Mouse (Mus musculus): ENCODE measurements around the gene Acot8. TPM values are rescaled to one million over a fixed set of nuclear protein-coding genes. Genes with fewer than 3 reads are reported as not detected.
A peak's percentile ranks its signal among the peaks of the same experiment; 100 is the strongest.

Acot8 gene
- polyA plus RNA-seq, 1 experiment from 2014 or later = 16.8 TPM

GRCm38 (mm10) chr2:164791841-164792261 lies 12.8 kb downstream of the Acot8 start:
- peaks cover 13% of the 10 kb centered on the region; the same call in 1 of the 2 replicates for H3K36me3 ChIP-seq (ENCODE audit: control insufficient read depth, insufficient read depth, low read length)

GRCm38 (mm10) chr2:164790451-164790850 lies 14.2 kb downstream of the Acot8 start:
- no peak for ATAC-seq (replicated peaks; ENCODE audit: insufficient number of reproducible peaks, low FRiP score, low TSS enrichment)
- Histone ChIP-seq H3K27ac (ENCODE audit: low read depth, low read length) (no peak overlapping the region), H3K9me3 (replicated peaks; ENCODE audit: control insufficient read depth, low read length) (no peaks in the 10 kb centered on the region), H3K36me3 (ENCODE audit: control insufficient read depth, insufficient read depth, low read length) (peaks cover 11% of the 10 kb centered on the region; the same call in 1 of the 2 replicates), H3K9ac (ENCODE audit: low read depth, low read length) (no peak overlapping the region), H3K27me3 (ENCODE audit: control insufficient read depth, insufficient read depth, low read length) (no peaks in the 10 kb centered on the region), H3K4me1 (ENCODE audit: control insufficient read depth, insufficient read depth, low read length) (0 out of 2 replicates have a peak, but pooled peaks cover 19% of the 10 kb centered on the region), H3K4me3 (ENCODE audit: low read depth, low read length) (no peak overlapping the region), H3K4me2 (no peak overlapping the region)
- WGBS (ENCODE audit: insufficient replicate concordance) = 72% methylated on average over 4 of the region's 4 CpGs

More at GRCm38 (mm10) chr2:164791841-164792261, 12.8 kb downstream of the Acot8 start:
- Histone ChIP-seq H3K27me3 (ENCODE audit: control insufficient read depth, insufficient read depth, low read length) (no peaks in the 10 kb centered on the region), H3K9me3 (replicated peaks; ENCODE audit: control insufficient read depth, low read length) (no peaks in the 10 kb centered on the region), H3K27ac (ENCODE audit: low read depth, low read length) (no peak overlapping the region), H3K4me3 (ENCODE audit: low read depth, low read length) (no peak overlapping the region), H3K4me2 (no peak overlapping the region), H3K4me1 (ENCODE audit: control insufficient read depth, insufficient read depth, low read length) (0 out of 2 replicates have a peak, but pooled peaks cover 17% of the 10 kb centered on the region), H3K9ac (ENCODE audit: low read depth, low read length) (no peak overlapping the region)
- ATAC-seq (replicated peaks; ENCODE audit: insufficient number of reproducible peaks, low FRiP score, low TSS enrichment) = no peak
- WGBS (ENCODE audit: insufficient replicate concordance) = 91% methylated on average over 18 of the region's 18 CpGs

GRCm38 (mm10) chr2:164788411-164788810 lies 16.3 kb downstream of the Acot8 start:
- H3K4me3 ChIP-seq (ENCODE audit: low read depth, low read length) = no peak overlapping the region
- no peaks in the 10 kb centered on the region for H3K9me3 ChIP-seq (replicated peaks; ENCODE audit: control insufficient read depth, low read length)
- peaks cover 22% of the 10 kb centered on the region for H3K4me1 ChIP-seq (ENCODE audit: control insufficient read depth, insufficient read depth, low read length)
- H3K4me2 ChIP-seq = no peak overlapping the region
- WGBS (ENCODE audit: insufficient replicate concordance) = 55% methylated on average over 4 of the region's 4 CpGs
- H3K36me3 ChIP-seq (ENCODE audit: control insufficient read depth, insufficient read depth, low read length) = peaks cover 5% of the 10 kb centered on the region; the same call in 1 of the 2 replicates
- no peaks in the 10 kb centered on the region for H3K27me3 ChIP-seq (ENCODE audit: control insufficient read depth, insufficient read depth, low read length)
- ATAC-seq (replicated peaks; ENCODE audit: insufficient number of reproducible peaks, low FRiP score, low TSS enrichment) = no peak
- H3K27ac ChIP-seq (ENCODE audit: low read depth, low read length) = no peak overlapping the region
- no peak overlapping the region for H3K9ac ChIP-seq (ENCODE audit: low read depth, low read length)

- no peak overlapping the region for H3K4me2 ChIP-seq
These were observed 16.9 kb downstream of the Acot8 start for GRCm38 (mm10) chr2:164787779-164788178.

GRCm38 (mm10) chr2:164787032-164787431 lies 17.6 kb downstream of the Acot8 start:
- H3K9me3 ChIP-seq (replicated peaks; ENCODE audit: control insufficient read depth, low read length) = no peaks in the 10 kb centered on the region
- WGBS (ENCODE audit: insufficient replicate concordance) = 82% methylated on average over 3 of the region's 3 CpGs
- H3K4me2 ChIP-seq = peak overlapping the region; percentile 71
- H3K4me1 ChIP-seq (ENCODE audit: control insufficient read depth, insufficient read depth, low read length) = peaks cover 18% of the 10 kb centered on the region
- peak overlapping the region; percentile 59 for H3K4me3 ChIP-seq (ENCODE audit: low read depth, low read length)
- H3K36me3 ChIP-seq (ENCODE audit: control insufficient read depth, insufficient read depth, low read length) = peaks cover 1% of the 10 kb centered on the region; the same call in 1 of the 2 replicates
- no peaks in the 10 kb centered on the region for H3K27me3 ChIP-seq (ENCODE audit: control insufficient read depth, insufficient read depth, low read length)
- no peak for ATAC-seq (replicated peaks; ENCODE audit: insufficient number of reproducible peaks, low FRiP score, low TSS enrichment)
- H3K9ac ChIP-seq (ENCODE audit: low read depth, low read length) = peak overlapping the region; percentile 79
- H3K27ac ChIP-seq (ENCODE audit: low read depth, low read length) = no peak overlapping the region

More at GRCm38 (mm10) chr2:164787779-164788178, 16.9 kb downstream of the Acot8 start:
- H3K4me3 ChIP-seq (ENCODE audit: low read depth, low read length) = no peak overlapping the region
- no peak overlapping the region for H3K9ac ChIP-seq (ENCODE audit: low read depth, low read length)
- WGBS (ENCODE audit: insufficient replicate concordance) = 87% methylated on average over 10 of the region's 10 CpGs
- H3K36me3 ChIP-seq (ENCODE audit: control insufficient read depth, insufficient read depth, low read length) = peaks cover 4% of the 10 kb centered on the region; the same call in 1 of the 2 replicates
- no peak overlapping the region for H3K27ac ChIP-seq (ENCODE audit: low read depth, low read length)
- peaks cover 18% of the 10 kb centered on the region for H3K4me1 ChIP-seq (ENCODE audit: control insufficient read depth, insufficient read depth, low read length)
- H3K27me3 ChIP-seq (ENCODE audit: control insufficient read depth, insufficient read depth, low read length) = no peaks in the 10 kb centered on the region
- no peaks in the 10 kb centered on the region for H3K9me3 ChIP-seq (replicated peaks; ENCODE audit: control insufficient read depth, low read length)
- no peak for ATAC-seq (replicated peaks; ENCODE audit: insufficient number of reproducible peaks, low FRiP score, low TSS enrichment)

- Histone ChIP-seq H3K36me3 (ENCODE audit: control insufficient read depth, insufficient read depth, low read length) (no peaks in the 10 kb centered on the region), H3K27ac (ENCODE audit: low read depth, low read length) (peak overlapping the region; percentile 86), H3K4me3 (ENCODE audit: low read depth, low read length) (peak overlapping the region; percentile 59), H3K9ac (ENCODE audit: low read depth, low read length) (peak overlapping the region; percentile 79), H3K4me2 (peak overlapping the region; percentile 71), H3K9me3 (replicated peaks; ENCODE audit: control insufficient read depth, low read length) (no peaks in the 10 kb centered on the region), H3K4me1 (ENCODE audit: control insufficient read depth, insufficient read depth, low read length) (peaks cover 18% of the 10 kb centered on the region), H3K27me3 (ENCODE audit: control insufficient read depth, insufficient read depth, low read length) (no peaks in the 10 kb centered on the region)
- WGBS (ENCODE audit: insufficient replicate concordance) = 7% methylated on average over 15 of the region's 15 CpGs
- no peak for ATAC-seq (replicated peaks; ENCODE audit: insufficient number of reproducible peaks, low FRiP score, low TSS enrichment)
These were observed 18.2 kb downstream of the Acot8 start for GRCm38 (mm10) chr2:164786388-164786885.

- peak within 1 kb of the TSS; percentile 59 for H3K4me3 ChIP-seq (ENCODE audit: low read depth, low read length)
- no peaks in the 10 kb centered on the region for H3K27me3 ChIP-seq (ENCODE audit: control insufficient read depth, insufficient read depth, low read length)
- H3K4me1 ChIP-seq (ENCODE audit: control insufficient read depth, insufficient read depth, low read length) = peaks cover 18% of the 10 kb centered on the region
- ATAC-seq (replicated peaks; ENCODE audit: insufficient number of reproducible peaks, low FRiP score, low TSS enrichment) = peak; percentile 90
- peak within 1 kb of the TSS; percentile 71 for H3K4me2 ChIP-seq
- H3K9ac ChIP-seq (ENCODE audit: low read depth, low read length) = peak within 1 kb of the TSS; percentile 79
- H3K36me3 ChIP-seq (ENCODE audit: control insufficient read depth, insufficient read depth, low read length) = no peaks in the 10 kb centered on the region
- under 1% methylated on average over 81 of the region's 89 CpGs for WGBS (ENCODE audit: insufficient replicate concordance)
- H3K9me3 ChIP-seq (replicated peaks; ENCODE audit: control insufficient read depth, low read length) = no peaks in the 10 kb centered on the region
- peak within 1 kb of the TSS; percentile 86 for H3K27ac ChIP-seq (ENCODE audit: low read depth, low read length)
These were observed 18.9 kb downstream of the Acot8 start, which contains the start of gene Snx21 for GRCm38 (mm10) chr2:164785481-164786387. Snx21 (plus strand) TSS chr2:164785823.

GRCm38 (mm10) chr2:164784869-164785420 lies 19.7 kb downstream of the Acot8 start:
- no peak for ATAC-seq (replicated peaks; ENCODE audit: insufficient number of reproducible peaks, low FRiP score, low TSS enrichment)
- no peaks in the 10 kb centered on the region for H3K27me3 ChIP-seq (ENCODE audit: control insufficient read depth, insufficient read depth, low read length)
- H3K36me3 ChIP-seq (ENCODE audit: control insufficient read depth, insufficient read depth, low read length) = no peaks in the 10 kb centered on the region
- peak overlapping the region; percentile 71 for H3K4me2 ChIP-seq
- peak overlapping the region; percentile 79 for H3K9ac ChIP-seq (ENCODE audit: low read depth, low read length)
- 13% methylated on average over 7 of the region's 7 CpGs for WGBS (ENCODE audit: insufficient replicate concordance)
- peak overlapping the region; percentile 59 for H3K4me3 ChIP-seq (ENCODE audit: low read depth, low read length)
- H3K27ac ChIP-seq (ENCODE audit: low read depth, low read length) = peak overlapping the region; percentile 86
- no peaks in the 10 kb centered on the region for H3K9me3 ChIP-seq (replicated peaks; ENCODE audit: control insufficient read depth, low read length)
- H3K4me1 ChIP-seq (ENCODE audit: control insufficient read depth, insufficient read depth, low read length) = peaks cover 18% of the 10 kb centered on the region

All from heart, embryonic 11.5 days (tissue).